Mouse (Mus musculus): Measurements from ENCODE around the gene 4933430I17Rik. TPM values are rescaled to one million over a fixed set of nuclear protein-coding genes. Genes with fewer than 3 reads are reported as not detected.
"Not testable (repeated sequence)": the region's sequence is repeated elsewhere in the genome, so short reads cannot be mapped to it uniquely, and the experiment has no call there.

The 4933430I17Rik gene
- 1.1 and 1.3 TPM in 2 replicates for polyA plus RNA-seq (2016; fragmentation: Nextera tagmentation; extraction: Ambion mirVana)

DNA sequence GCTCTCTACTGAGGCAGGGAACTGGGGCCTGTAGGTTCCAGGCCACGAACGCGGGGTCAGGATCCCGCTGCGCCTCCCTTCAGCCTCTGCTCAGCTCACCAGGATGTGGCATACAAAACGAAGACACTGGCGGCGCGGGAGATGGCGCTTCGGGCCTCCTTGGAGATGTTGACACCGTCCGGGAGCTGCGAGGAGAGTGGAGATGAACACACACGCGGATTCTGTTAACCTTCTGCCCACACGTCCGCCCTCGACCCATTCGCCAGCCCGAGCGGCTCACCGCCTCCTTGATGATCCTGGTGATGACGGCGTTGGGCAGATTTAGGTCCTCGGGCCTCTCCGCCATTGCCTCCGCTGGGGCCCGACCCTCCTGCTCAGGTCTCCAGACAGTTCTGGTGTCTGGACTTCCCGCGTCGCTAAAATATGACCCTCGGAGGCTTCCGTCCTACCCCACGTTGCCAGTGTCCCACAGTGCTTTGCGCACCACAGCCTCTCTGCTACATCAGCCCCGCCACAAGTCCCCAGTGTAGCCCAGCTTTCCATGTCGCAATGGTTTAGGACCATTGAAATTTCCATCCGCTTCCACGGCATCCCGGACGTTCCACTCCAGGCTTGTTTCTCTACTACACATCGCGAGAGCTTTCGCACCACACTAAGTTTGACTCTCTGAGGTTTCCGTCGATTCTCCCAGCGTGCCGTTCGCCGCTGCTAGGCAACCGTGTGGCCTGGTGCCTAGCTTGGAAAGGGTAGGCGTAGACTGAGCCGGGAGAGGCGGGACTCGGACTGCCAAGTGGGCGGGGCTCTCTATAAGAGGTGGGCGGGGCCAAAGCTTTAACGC is at the start of gene 4933430I17Rik, which contains the start of gene Pole3:
Gene 4933430I17Rik (plus strand): TSS at position 719 of the 838 bp plus-strand sequence.
Gene Pole3 (minus strand): TSS at position 418 of the 838 bp plus-strand sequence.
- DNase-seq (ENCODE audit: low spot score): peak; percentile 97
- Histone ChIP-seq H3K4me1 (peaks cover 23% of the 10 kb centered on the region), H3K4me3 (peak within 1 kb of the TSS; percentile 92), H3K27ac (replicated peaks) (peak within 1 kb of the TSS; percentile 98), H3K27me3 (replicated peaks; ENCODE audit: low read depth, poor library complexity, severe bottlenecking) (no peaks in the 10 kb centered on the region), H3K9me3 (no peaks in the 10 kb centered on the region), H3K36me3 (replicated peaks) (peaks cover 25% of the 10 kb centered on the region)
- WGBS: under 1% methylated on average over 59 of the region's 59 CpGs

DNA sequence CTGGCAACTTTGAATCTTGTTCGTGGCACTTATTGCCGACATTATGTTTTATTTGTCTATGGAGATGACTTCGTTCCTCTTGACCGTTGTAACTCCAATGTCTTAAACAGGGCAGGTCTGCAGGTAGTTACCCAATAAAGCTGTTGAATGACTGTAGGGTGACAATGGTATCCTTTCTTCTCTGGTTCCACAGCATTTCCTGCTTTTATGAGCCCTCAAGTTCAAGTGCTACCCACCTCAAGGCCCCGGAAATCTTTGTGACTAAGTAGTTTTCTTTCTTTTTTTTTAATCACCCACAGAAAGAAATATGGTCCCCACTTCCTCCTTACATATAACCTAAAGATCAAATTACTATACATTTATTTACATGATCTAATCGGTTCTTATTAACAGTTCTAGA is 49.4 kb upstream of the 4933430I17Rik start:
- Histone ChIP-seq H3K4me1 (peaks cover 10% of the 10 kb centered on the region), H3K9me3 (no peaks in the 10 kb centered on the region), H3K27ac (replicated peaks) (no peak overlapping the region), H3K36me3 (replicated peaks) (no peaks in the 10 kb centered on the region), H3K27me3 (replicated peaks; ENCODE audit: low read depth, poor library complexity, severe bottlenecking) (peaks cover 40% of the 10 kb centered on the region), H3K4me3 (no peak overlapping the region)
- DNase-seq (ENCODE audit: low spot score): no peak
- 93% methylated on average over 6 of the region's 6 CpGs for WGBS

DNA sequence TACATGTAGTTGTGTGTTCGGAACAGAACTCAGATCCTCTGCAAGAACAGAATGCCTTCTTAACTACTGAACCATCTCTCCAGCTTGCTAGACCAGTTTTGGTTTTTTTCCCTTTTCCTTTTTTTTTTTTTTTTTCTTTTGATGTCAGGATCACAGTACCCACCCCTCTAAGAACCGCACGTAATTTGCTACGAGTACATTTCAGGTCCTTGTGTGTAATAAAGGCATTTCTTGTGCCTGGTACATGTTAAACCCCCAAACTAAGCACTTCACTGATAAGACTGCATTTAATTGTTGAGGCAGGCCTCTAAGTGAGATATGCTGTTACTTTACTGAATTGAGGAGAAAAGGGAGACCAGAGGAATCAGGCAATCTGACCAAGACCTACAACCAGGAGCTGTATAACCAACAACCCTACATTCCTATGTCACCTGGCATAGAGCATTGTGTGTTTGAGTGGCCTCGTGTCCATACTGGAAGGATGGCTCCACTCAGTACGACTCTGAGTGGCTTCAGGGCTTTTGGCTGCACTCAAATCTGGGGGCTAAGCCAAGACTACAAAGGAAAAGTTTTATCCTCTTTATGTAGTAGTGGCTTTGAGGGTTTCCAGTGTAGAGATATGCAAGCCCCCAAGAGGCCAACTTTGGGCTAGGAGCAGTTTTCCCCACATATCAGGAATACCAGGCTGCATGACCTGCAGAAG is 47.5 kb upstream of the 4933430I17Rik start:
- Histone ChIP-seq H3K9me3 (no peaks in the 10 kb centered on the region), H3K36me3 (replicated peaks) (no peaks in the 10 kb centered on the region), H3K27me3 (replicated peaks; ENCODE audit: low read depth, poor library complexity, severe bottlenecking) (peaks cover 58% of the 10 kb centered on the region), H3K4me3 (no peak overlapping the region), H3K27ac (replicated peaks) (no peak overlapping the region), H3K4me1 (peaks cover 9% of the 10 kb centered on the region)
- no peak for DNase-seq (ENCODE audit: low spot score)
- WGBS: 83% methylated on average over 6 of the region's 6 CpGs

DNA sequence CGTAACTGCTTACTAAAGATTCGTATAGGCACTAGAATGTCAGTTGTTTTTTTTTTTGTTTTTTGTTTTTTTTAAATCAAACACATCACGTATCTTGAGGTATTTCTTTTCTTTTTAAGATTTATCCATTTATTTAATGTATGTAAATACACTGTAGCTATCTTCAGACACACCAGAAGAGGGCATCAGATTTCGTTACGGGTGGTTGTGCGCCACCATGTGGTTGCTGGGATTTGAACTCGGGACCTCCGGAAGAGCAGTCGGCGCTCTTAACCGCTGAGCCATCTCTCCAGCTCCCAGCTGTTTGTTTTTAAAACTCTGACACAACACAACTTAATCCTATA is 45.6 kb upstream of the 4933430I17Rik start:
- not testable (repeated sequence) for DNase-seq (ENCODE audit: low spot score)
- H3K27me3 ChIP-seq (replicated peaks; ENCODE audit: low read depth, poor library complexity, severe bottlenecking): peaks cover 58% of the 10 kb centered on the region
- WGBS: 12% methylated on average over 11 of the region's 11 CpGs

DNA sequence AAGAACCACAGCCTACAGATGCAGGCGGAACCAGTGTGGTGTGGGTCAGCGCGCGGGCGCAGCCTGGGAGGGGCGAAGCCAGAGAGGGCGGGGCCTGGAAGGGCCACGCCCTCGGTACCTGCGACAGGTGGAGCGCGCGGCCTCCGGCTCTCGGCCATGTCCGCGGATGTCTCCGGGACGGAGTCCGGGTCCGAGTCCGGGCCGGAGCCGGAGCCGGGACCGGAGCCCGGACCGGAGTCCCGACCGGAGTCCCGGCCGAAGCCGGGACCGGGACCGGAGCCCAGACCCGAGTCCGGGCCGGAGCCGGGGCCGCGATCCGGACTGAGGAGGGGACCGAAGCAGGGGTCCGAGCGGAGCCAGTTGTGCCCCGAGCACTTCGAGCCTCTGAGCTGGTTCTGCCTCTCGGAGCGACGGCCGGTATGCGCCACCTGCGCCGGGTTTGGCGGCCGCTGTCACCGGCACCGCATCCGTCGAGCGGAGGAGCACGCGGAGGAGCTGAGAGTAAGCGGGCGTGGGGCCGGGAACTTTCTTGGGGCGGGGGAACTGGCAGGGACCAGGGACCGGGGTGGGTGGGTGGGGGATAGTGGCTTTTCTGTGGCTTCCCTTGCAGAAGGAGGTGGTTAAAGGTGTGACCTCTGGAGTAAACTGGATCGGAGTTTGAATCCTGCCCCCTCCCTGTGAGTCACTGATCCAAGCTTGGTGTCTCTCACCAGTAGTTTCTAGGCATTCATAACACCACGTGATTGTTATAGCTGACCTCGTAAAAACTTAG is 45.0 kb upstream of the 4933430I17Rik start, which contains the start of gene Bspry:
Gene Bspry (plus strand): TSS at position 117 of the 772 bp plus-strand sequence.
- Histone ChIP-seq H3K4me1 (peaks cover 9% of the 10 kb centered on the region), H3K27ac (replicated peaks) (no peak within 1 kb of the TSS), H3K4me3 (peak within 1 kb of the TSS; percentile 61), H3K36me3 (replicated peaks) (no peaks in the 10 kb centered on the region), H3K9me3 (no peaks in the 10 kb centered on the region), H3K27me3 (replicated peaks; ENCODE audit: low read depth, poor library complexity, severe bottlenecking) (peaks cover 58% of the 10 kb centered on the region)
- DNase-seq (ENCODE audit: low spot score): peak; percentile 66
- WGBS: 2% methylated on average over 71 of the region's 71 CpGs

More for the DNA sequence above, 45.6 kb upstream of the 4933430I17Rik start:
- H3K4me1 ChIP-seq; H3K9me3 ChIP-seq; H3K27ac ChIP-seq (replicated peaks); H3K36me3 ChIP-seq (replicated peaks): not testable (repeated sequence)
- peak overlapping the region; percentile 61 for H3K4me3 ChIP-seq

DNA sequence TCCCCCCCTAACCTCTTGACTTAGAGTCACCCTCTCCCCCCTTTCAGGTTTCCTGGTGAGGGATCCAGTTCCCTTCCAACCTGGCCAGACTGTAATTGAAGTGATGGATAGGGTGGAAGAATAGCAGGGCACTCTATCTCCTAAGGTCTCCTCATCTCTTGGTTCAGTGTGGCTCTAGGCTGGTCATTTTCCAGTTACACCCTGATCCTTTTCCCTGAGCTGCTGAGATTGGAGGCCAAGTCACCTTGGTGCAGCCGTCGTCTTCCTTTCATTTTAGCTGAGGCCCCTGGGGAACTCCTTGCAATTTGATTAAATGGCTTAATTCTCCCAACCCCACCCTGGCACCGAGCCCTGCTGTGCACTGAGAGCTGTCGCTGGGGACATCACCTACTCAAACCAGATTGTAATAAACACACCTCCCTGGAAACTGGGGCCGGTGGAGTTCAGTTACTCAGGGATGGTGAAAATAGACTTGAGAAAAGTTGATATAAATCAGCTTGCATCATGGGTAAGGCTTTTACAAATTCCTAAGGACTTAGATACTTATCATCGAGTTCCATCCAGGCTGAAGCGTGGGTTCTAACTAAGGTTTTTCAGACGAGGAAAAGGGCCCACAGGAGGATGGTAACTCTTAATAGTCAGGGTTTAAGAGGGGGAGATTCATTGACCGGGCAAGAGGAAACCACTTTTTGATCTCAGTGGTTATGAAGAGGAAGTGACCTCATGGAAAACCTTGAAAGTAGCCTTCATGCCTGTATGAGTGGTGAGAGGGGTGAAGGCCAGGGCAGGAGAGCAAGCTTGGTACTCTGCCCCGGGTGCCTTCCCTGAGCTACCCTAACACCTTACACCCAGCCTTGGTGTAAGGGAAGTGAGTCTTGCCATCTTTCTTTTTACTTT is 44.2 kb upstream of the 4933430I17Rik start:
- Histone ChIP-seq H3K36me3 (replicated peaks) (no peaks in the 10 kb centered on the region), H3K27ac (replicated peaks) (no peak overlapping the region), H3K4me3 (no peak overlapping the region), H3K27me3 (replicated peaks; ENCODE audit: low read depth, poor library complexity, severe bottlenecking) (peaks cover 58% of the 10 kb centered on the region), H3K9me3 (no peaks in the 10 kb centered on the region), H3K4me1 (peaks cover 9% of the 10 kb centered on the region)
- DNase-seq (ENCODE audit: low spot score): no peak
- WGBS: 51% methylated on average over 10 of the region's 10 CpGs

DNA sequence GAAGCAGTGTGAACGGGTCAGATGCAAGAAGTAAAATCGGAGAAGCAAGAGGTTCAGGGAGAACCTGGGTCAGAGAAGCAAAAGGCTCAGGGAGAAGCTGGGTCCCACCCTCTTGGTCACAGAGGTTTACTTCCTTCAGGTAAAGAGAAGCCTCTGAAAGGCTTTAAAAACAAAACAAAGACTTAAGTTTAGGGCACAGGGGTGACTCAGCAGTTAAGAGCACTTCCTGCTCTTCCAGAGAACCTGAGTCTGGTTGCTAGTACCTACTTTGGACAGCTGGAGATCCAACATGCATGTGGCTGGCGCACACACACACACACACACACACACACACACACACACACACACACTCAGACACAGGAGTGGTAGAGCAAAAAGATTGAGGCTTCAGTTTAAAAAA is 40.2 kb upstream of the 4933430I17Rik start:
- H3K4me1 ChIP-seq: peaks cover 20% of the 10 kb centered on the region
- 86% methylated on average over 3 of the region's 3 CpGs for WGBS
- no peaks in the 10 kb centered on the region for H3K36me3 ChIP-seq (replicated peaks)
- no peak overlapping the region for H3K27ac ChIP-seq (replicated peaks)
- no peak overlapping the region for H3K4me3 ChIP-seq
- H3K9me3 ChIP-seq: no peaks in the 10 kb centered on the region
- DNase-seq (ENCODE audit: low spot score): no peak
- peaks cover 27% of the 10 kb centered on the region for H3K27me3 ChIP-seq (replicated peaks; ENCODE audit: low read depth, poor library complexity, severe bottlenecking)

DNA sequence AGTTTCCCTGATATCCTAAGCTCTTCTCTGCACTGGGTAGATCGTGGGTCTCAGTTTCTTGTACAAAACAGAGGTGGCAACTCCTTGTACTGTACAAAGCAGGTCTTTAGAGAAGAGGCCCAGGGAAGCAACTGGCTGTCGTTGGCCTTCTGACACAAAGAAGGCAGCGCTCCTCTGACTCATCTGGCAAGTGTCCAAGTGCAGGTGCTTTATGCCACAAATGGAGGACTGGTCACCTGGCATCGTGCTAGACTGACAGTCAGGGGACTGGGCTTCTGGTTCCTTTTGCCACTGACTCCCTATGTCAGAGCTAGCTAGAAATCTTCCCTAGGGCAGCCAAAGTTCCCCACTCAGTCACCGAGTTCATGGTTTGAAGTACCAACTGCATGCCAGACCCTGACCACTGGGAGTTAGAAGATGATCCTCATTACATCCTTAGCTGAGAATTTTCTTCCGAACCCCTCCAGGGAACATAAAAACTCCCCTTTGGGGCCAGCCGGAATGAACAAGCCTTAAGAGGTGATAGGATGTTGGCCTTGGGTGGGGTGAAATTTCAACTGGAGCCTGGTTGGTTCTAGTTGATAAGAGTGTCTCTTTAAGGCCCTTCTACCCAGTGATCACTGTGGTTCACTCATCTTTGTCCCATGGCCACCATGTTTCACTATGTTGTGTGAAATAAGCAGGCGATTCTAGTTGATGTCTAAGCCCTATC is 39.6 kb upstream of the 4933430I17Rik start:
- H3K4me1 ChIP-seq: peaks cover 15% of the 10 kb centered on the region
- no peak for DNase-seq (ENCODE audit: low spot score)
- peaks cover 20% of the 10 kb centered on the region for H3K27me3 ChIP-seq (replicated peaks; ENCODE audit: low read depth, poor library complexity, severe bottlenecking)
- no peak overlapping the region for H3K4me3 ChIP-seq
- WGBS: 88% methylated on average over 8 of the region's 8 CpGs
- H3K27ac ChIP-seq (replicated peaks): no peak overlapping the region
- no peaks in the 10 kb centered on the region for H3K9me3 ChIP-seq
- H3K36me3 ChIP-seq (replicated peaks): no peaks in the 10 kb centered on the region

DNA sequence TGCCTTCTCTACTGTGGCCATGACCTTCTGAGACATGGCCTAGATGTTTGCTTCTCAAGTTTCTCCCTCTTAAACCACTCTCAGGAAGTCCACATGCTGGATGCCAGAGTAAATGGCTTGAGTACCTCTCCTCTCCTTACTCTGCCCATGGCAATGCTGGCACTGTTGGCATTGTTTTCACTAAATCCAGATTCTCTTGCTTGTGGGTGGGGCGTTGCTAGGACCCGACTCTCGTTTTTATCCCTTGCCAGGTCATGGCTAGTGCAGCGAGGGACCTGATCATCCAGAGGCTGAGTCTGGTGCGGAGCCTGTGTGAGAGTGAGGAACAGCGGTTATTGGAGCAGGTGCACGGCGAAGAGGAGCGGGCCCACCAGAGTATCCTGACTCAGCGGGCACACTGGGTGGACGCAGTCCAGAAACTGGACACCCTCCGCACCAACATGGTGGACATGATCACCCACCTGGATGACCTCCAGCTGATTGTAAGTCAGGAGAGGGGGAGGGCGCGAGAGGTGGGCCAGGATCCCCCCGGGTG is 38.9 kb upstream of the 4933430I17Rik start:
- no peak overlapping the region for H3K27ac ChIP-seq (replicated peaks)
- 92% methylated on average over 15 of the region's 15 CpGs for WGBS
- no peak overlapping the region for H3K4me3 ChIP-seq
- DNase-seq (ENCODE audit: low spot score): no peak
- no peaks in the 10 kb centered on the region for H3K9me3 ChIP-seq
- H3K27me3 ChIP-seq (replicated peaks; ENCODE audit: low read depth, poor library complexity, severe bottlenecking): peaks cover 14% of the 10 kb centered on the region
- H3K4me1 ChIP-seq: peaks cover 15% of the 10 kb centered on the region
- no peaks in the 10 kb centered on the region for H3K36me3 ChIP-seq (replicated peaks)

DNA sequence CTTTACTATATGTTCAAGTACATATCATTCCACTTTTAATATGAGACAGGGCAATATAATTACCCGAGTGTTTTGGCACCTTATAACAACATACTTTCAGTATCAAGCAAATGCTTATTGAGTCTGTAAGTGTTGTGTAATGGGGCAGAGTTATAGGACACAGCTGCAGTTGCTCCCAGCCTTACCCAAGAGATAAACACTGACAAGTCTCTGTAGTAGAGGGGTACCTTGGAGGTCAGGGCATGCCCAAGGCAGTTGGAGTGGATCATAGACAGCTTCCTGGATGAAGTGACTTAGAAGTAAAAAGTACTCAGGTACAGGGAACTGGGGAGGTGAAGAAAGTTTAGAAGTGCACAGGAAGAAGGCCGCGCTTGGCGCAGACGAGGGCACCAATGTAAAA is 38.0 kb upstream of the 4933430I17Rik start:
- Histone ChIP-seq H3K4me1 (peaks cover 15% of the 10 kb centered on the region), H3K27me3 (replicated peaks; ENCODE audit: low read depth, poor library complexity, severe bottlenecking) (0 out of 2 replicates have a peak, but pooled peaks cover 5% of the 10 kb centered on the region), H3K27ac (replicated peaks) (no peak overlapping the region), H3K4me3 (no peak overlapping the region), H3K9me3 (no peaks in the 10 kb centered on the region), H3K36me3 (replicated peaks) (no peaks in the 10 kb centered on the region)
- 96% methylated on average over 5 of the region's 5 CpGs for WGBS
- DNase-seq (ENCODE audit: low spot score): no peak

DNA sequence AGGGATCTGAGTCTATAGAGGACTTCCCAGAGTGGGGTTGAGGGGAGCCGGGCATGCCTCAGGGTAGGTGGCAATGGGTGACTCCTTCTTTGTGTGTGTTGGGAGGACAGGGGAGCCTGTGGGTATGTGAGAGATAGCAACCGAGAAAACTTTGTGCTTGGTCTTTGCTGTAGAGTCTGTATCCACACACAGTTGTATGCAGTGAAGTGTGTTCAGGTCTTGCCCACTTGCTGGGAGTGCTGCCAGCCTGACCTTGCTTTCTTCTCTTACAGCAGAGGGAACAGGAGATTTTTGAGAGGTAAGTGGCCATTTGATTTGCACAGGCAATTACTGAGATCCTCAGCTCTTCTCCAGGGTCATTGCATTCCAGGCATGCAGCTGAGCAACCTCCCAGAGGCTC is 37.3 kb upstream of the 4933430I17Rik start:
- Histone ChIP-seq H3K9me3 (no peaks in the 10 kb centered on the region), H3K27ac (replicated peaks) (no peak overlapping the region), H3K4me3 (no peak overlapping the region), H3K27me3 (replicated peaks; ENCODE audit: low read depth, poor library complexity, severe bottlenecking) (no peaks in the 10 kb centered on the region), H3K36me3 (replicated peaks) (no peaks in the 10 kb centered on the region), H3K4me1 (peaks cover 15% of the 10 kb centered on the region)
- 84% methylated on average over 2 of the region's 2 CpGs for WGBS
- DNase-seq (ENCODE audit: low spot score): no peak

Measured in embryonic facial prominence, embryonic 10.5 days (tissue).